Mouse (Mus musculus) spleen, postnatal 10 days (tissue): ENCODE results near the gene Ampd1.

Experiments used
- DNase-seq, 2 experiments: peaks; one replicate each; pipeline ENCODE4 v3.0.0; 2021 to 2022; ENCODE audit warnings: low spot score in 2 of 2

Gene Ampd1

GRCm38 (mm10) chr3:103102454-103103390, 28.9 kb downstream of the Ampd1 start, which contains the start of gene Dennd2c:
TSS of gene Dennd2c (plus strand) at chr3:103102604.
- peak; percentile 98 to 99 for DNase-seq

GRCm38 (mm10) chr3:103107565-103108240, 33.9 kb downstream of the Ampd1 start:
- DNase-seq = no peak

- DNase-seq = no peak
These were observed 38.4 kb downstream of the Ampd1 start for GRCm38 (mm10) chr3:103112216-103112615.

- no peak for DNase-seq
These were observed 49.8 kb downstream of the Ampd1 start for GRCm38 (mm10) chr3:103123636-103124035.

GRCm38 (mm10) chr3:103126138-103126537, 52.3 kb downstream of the Ampd1 start:
- no peak for DNase-seq

- DNase-seq = no peak
These were observed 53.4 kb downstream of the Ampd1 start for GRCm38 (mm10) chr3:103127177-103127576.

GRCm38 (mm10) chr3:103127721-103128120, 53.9 kb downstream of the Ampd1 start:
- no peak for DNase-seq

- DNase-seq = peak in 1 of 2 experiments; percentile 23
These were observed 54.4 kb downstream of the Ampd1 start for GRCm38 (mm10) chr3:103128251-103128650.

- DNase-seq = peak; percentile 54 to 81
These were observed 55.7 kb downstream of the Ampd1 start for GRCm38 (mm10) chr3:103129367-103130159.

- DNase-seq = peak; percentile 51 to 58
These were observed 56.5 kb downstream of the Ampd1 start for GRCm38 (mm10) chr3:103130236-103130751.

- DNase-seq = no peak
These were observed 59.3 kb downstream of the Ampd1 start for GRCm38 (mm10) chr3:103133098-103133497.

- DNase-seq = no peak
These were observed 62.7 kb downstream of the Ampd1 start for GRCm38 (mm10) chr3:103136414-103137077.

- no peak for DNase-seq
These were observed 65.2 kb downstream of the Ampd1 start for GRCm38 (mm10) chr3:103139047-103139446.

GRCm38 (mm10) chr3:103140095-103140838, 66.5 kb downstream of the Ampd1 start:
- peak; percentile 31 to 39 for DNase-seq

GRCm38 (mm10) chr3:103141287-103141686, 67.5 kb downstream of the Ampd1 start:
- DNase-seq = peak in 1 of 2 experiments; percentile 38

- DNase-seq = no peak
These were observed 68.6 kb downstream of the Ampd1 start for GRCm38 (mm10) chr3:103142366-103142765.

- DNase-seq = no peak
These were observed 71.5 kb downstream of the Ampd1 start for GRCm38 (mm10) chr3:103145336-103145735.

- DNase-seq = no peak
These were observed 72.0 kb downstream of the Ampd1 start for GRCm38 (mm10) chr3:103145791-103146190.

- DNase-seq = no peak
These were observed 72.7 kb downstream of the Ampd1 start for GRCm38 (mm10) chr3:103146330-103147166.
